Mouse (Mus musculus) cortical plate, adult 2 months (tissue): Measurements from ENCODE around the gene Gm29797. TPM values are rescaled to one million over a fixed set of nuclear protein-coding genes. Genes with fewer than 3 reads are reported as not detected.
A peak's percentile ranks its signal among the peaks of the same experiment; 100 is the strongest.

Experiments used
- H3K27ac ChIP-seq: fragments of 200-500 bp; 2 replicates; pipeline ENCODE4 v1.5.1; 2012; ENCODE audit warnings: low read length, control low read depth, inconsistent platforms; ENCODE audit not compliant: insufficient read depth
- H3K4me1 ChIP-seq: fragments of 200-500 bp; 2 replicates; pipeline ENCODE4 v1.6.1; 2011; ENCODE audit warnings: low read length; ENCODE audit not compliant: control insufficient read depth, insufficient read depth
- H3K4me3 ChIP-seq: fragments of 200-500 bp; 2 replicates; pipeline ENCODE4 v1.5.1; 2011; ENCODE audit warnings: mild to moderate bottlenecking, low read length, control low read depth; ENCODE audit not compliant: insufficient read depth
- CTCF ChIP-seq: fragments of 200-500 bp; IDR thresholded peaks from 2 replicates; pipeline ENCODE4 v1.5.1; 2011; ENCODE audit warnings: mild to moderate bottlenecking, control low read depth, low read length; ENCODE audit not compliant: insufficient read depth; ENCODE audit errors: extremely low read depth
- POLR2A ChIP-seq: fragments of 200-500 bp; IDR thresholded peaks from 2 replicates; pipeline ENCODE4 v1.6.1; 2011; ENCODE audit warnings: mild to moderate bottlenecking, low read length, control low read depth; ENCODE audit not compliant: insufficient read depth; ENCODE audit errors: extremely low read depth
- polyA plus RNA-seq: library from polyadenylated mRNA; depleted of rRNA; stranded (reverse); fragments of >200 nt; gene quantifications from 2 replicates; pipeline ENCODE4 v1.2.3, GENCODE M21; 2012; rRNA removed

Gm29797 gene
- polyA plus RNA-seq, 1 experiment: 0.21 TPM

DNA sequence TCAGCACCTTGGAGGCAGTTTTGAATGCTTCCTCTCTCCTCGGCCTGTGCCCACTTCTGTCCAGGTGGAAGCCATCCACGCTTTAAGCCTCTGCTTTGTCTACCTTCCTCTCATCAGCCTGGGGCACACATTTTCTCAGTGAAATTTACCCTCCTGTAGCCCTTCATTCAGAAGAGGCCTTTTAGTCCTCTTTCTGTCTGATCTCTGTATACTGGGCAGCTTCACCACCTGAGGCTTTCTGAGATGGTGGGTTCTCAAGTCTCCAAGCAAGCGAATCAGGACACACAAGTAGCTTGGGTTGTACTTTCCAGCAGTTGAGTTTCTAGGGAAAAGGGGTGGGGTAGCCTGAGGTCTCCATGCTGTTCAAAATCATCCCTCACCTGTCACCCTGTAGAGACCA, 35.5 kb downstream of the Gm29797 start:
- Histone ChIP-seq H3K27ac (no peak overlapping the region), H3K4me1 (peaks cover 2% of the 10 kb centered on the region; the same call in 1 of the 2 replicates), H3K4me3 (0 out of 2 replicates have a peak overlapping the region, but pooled peaks have one; percentile 93)
- TF ChIP-seq POLR2A: no peak
- TF ChIP-seq CTCF: no peak

DNA sequence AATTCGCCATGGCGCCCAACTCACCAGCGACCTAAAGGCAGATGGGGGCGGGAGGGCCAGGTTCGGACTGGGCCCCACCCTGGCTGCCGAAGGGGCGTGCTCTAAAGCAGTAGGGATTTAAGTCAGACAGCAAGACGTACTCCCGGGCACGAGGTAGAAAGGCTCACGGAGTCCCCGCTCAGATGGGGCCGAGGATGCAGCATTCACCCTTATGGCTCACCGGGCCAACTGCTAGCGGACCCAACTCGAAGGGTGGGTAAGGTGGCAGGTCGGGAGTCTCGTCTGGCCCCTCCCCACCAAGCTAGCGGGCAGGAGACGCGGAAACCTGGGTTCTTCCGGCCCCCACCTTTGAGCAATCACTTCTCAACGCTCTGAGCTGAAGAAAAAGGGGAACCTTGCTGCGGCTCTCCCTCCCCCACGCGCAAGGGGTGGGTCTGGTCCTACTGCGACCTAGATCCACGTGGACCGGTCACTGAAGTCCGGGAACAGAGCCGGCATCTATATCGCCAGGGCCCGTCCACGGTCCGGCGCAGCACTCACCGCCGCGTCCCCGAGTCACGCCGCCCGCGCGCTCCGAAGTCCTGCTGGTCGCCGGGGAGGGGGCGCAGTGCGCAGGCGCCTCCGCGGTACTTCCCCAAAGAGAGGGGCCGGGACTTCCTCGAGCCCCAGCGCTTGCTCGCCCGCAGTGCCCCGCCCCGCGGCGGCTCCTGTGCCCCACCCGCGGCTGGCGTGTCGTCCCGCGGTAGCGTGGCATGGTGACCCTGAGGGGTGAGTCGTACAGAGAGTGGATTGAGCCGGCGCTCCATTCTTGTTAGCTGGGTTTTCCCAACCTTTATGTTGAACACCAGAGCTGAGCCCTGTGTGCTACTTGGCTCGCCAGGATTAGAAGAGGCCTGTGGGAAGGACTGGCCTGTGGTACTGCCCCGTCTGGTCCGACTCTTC, 36.8 kb downstream of the Gm29797 start, which contains the start of gene Rgs19:
TSS of gene Rgs19 (minus strand) at position 639 of the 942 bp plus-strand sequence.
- TF ChIP-seq CTCF (no peak), POLR2A (peak; percentile 58; the same call in 1 of the 2 replicates)

DNA sequence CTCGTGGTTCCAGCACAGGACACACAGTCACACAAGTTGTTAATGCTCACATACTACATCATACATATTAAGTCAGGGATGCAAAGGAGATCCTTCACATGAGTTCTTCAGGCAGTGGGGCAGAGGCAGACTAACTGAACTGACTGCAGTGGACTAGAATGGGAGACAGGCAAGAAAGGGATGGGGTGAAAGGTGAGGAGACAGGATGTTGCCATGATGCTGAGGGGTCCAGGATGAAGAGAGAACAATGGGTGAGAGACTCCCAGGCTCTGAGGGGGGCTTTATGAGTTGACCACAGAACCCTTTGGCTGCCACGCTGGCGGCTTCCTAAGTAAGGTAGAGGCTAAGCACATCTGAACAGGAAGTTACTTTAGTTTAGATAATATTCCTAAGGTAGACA, 37.7 kb downstream of the Gm29797 start:
- no peaks in the 10 kb centered on the region; the same call in 1 of the 2 replicates for H3K4me1 ChIP-seq
- no peak overlapping the region; the same call in 1 of the 2 replicates for H3K4me3 ChIP-seq
- no peak for TF ChIP-seq CTCF
- no peak for TF ChIP-seq POLR2A
- H3K27ac ChIP-seq: no peak overlapping the region

More for the DNA sequence above, 36.8 kb downstream of the Gm29797 start, which contains the start of gene Rgs19:
- Histone ChIP-seq H3K4me3 (peak within 1 kb of the TSS; percentile 93), H3K4me1 (peaks cover 2% of the 10 kb centered on the region; the same call in 1 of the 2 replicates), H3K27ac (peak within 1 kb of the TSS; percentile 20)

DNA sequence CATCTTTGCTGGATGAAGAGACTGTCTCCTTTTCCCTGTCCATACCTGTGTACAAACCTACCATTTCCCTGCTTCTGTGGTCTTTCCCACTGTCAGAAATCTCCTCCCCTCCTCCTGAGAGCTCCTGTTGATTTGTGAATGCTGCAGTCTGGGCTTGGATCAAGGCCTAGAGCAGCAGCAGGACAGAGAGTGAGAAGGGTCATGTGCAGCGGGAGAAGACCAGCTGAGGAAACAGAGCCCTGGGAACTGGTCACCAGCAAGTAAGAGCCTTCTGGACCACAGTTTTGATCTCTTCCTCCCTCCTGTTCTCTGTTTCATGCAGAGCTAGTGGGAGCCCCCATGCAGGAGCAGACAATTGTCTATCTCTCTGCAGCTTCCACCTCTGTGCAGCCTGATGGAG, 38.9 kb downstream of the Gm29797 start:
- no peak overlapping the region for H3K27ac ChIP-seq
- H3K4me3 ChIP-seq: no peak overlapping the region
- no peaks in the 10 kb centered on the region; the same call in 1 of the 2 replicates for H3K4me1 ChIP-seq
- TF ChIP-seq CTCF (no peak), POLR2A (no peak)

DNA sequence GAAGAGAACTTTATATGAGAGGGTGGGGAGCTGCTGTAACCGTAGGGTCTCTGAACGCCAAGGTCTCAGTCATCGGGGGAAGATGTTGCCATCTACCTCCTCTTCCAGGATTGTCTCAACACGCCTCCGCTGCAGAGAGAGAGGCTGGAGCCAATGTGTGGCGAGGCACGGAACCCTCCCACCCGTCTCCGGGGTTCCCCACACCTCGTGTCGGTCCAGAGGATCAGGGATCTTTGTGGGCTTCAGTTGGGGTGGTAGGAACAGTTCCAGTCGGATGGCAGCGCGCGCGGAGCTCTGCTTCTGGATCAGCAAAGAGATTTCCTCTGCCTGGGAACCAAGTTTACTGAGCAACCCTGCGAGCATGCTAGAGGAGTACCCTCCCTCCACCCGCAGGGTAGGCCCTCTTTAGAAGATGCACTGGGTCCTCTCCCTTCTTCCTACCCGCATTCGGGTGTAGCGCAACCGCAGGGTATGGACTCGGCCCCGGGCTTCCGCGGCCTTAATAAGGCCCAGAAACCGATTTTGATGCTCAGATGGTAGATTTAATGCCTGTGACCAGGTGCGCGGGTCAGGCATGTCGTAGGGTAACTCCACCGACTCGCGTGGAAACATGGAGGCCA, 40.1 kb downstream of the Gm29797 start:
- Histone ChIP-seq H3K4me1 (no peaks in the 10 kb centered on the region; the same call in 1 of the 2 replicates), H3K4me3 (no peak overlapping the region), H3K27ac (no peak overlapping the region)
- no peak for TF ChIP-seq CTCF
- TF ChIP-seq POLR2A: no peak

DNA sequence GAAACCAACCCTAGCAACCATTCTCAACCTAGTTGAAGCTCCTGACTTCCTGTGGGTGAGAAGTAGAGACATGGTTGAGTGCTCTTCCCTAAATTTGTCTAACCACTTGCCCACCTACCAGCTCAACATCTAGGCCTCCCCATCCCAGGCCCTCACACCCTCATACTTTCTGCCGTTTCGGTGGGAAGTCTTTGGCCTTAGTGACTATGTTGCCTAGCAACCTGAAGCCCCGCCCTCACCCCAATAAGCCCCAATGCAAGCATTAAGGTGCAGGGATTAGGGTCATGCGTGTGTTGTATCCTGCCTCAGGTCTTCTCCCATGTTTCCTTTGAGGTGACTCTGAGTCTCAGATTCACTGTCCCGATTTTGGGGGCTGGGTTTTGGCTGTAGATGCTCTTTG, 41.4 kb downstream of the Gm29797 start, which contains the start of gene Lkaaear1:
TSS of gene Lkaaear1 (minus strand) at position 202 of the 400 bp plus-strand sequence.
- no peaks in the 10 kb centered on the region for H3K4me1 ChIP-seq
- no peak for TF ChIP-seq POLR2A
- no peak for TF ChIP-seq CTCF
- H3K4me3 ChIP-seq: no peak within 1 kb of the TSS
- no peak within 1 kb of the TSS for H3K27ac ChIP-seq

DNA sequence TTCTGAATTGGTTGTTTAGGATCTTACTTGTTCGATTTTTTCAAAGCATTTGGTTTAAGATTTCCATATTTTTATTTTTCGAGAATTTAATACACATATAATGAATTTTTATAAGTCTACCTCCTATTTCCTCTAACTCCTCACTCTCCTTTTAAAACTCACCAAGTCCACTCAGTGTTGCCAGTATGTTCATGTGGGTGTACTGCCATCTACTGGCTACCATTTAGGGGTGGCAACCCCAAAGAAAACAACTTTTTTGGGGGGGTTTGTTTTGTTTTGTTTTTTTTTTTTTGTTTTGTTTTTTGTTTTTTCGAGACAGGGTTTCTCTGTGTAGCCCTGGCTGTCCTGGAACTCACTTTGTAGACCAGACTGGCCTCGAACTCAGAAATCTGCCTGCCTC, 49.8 kb downstream of the Gm29797 start:
- H3K4me1 ChIP-seq: no peaks in the 10 kb centered on the region
- H3K4me3 ChIP-seq: no peak overlapping the region
- no peak overlapping the region for H3K27ac ChIP-seq
- TF ChIP-seq POLR2A: no peak
- peak; percentile 44; the same call in 1 of the 2 replicates for TF ChIP-seq CTCF

Other genes with a start within 250 kb of the Gm29797 start
- 7.5 TPM in 2 replicates for gene Zbtb46, start 197.6 kb upstream of the Gm29797 start, polyA plus RNA-seq
- not detected in 2 replicates for gene Abhd16b, start 163.8 kb upstream of the Gm29797 start, polyA plus RNA-seq
- 112 and 120 TPM in 2 replicates for gene Tpd52l2, start 159.9 kb upstream of the Gm29797 start, polyA plus RNA-seq
- gene Dnajc5, start 136.5 kb upstream of the Gm29797 start, polyA plus RNA-seq: 167 and 177 TPM in 2 replicates
- 120 and 138 TPM in 2 replicates for gene Uckl1, start 72.1 kb upstream of the Gm29797 start, polyA plus RNA-seq
- 34.7 and 35.6 TPM in 2 replicates for gene Prpf6, start 65.2 kb upstream of the Gm29797 start, polyA plus RNA-seq
- 64.1 and 76.1 TPM in 2 replicates for gene Zfp512b, start 64.2 kb upstream of the Gm29797 start, polyA plus RNA-seq
- gene Samd10, start 57.8 kb upstream of the Gm29797 start, polyA plus RNA-seq: 38.6 and 40.9 TPM in 2 replicates
- 16.8 and 21.8 TPM in 2 replicates for gene Sox18, start 14.6 kb downstream of the Gm29797 start, polyA plus RNA-seq
- gene Tcea2, start 23.3 kb downstream of the Gm29797 start, polyA plus RNA-seq: 195 and 212 TPM in 2 replicates
- 55.4 and 57.0 TPM in 2 replicates for gene Rgs19, start 36.9 kb downstream of the Gm29797 start, polyA plus RNA-seq
- gene Lkaaear1, start 41.4 kb downstream of the Gm29797 start, polyA plus RNA-seq: not detected in 2 replicates
- 34.7 and 40.2 TPM in 2 replicates for gene Oprl1, start 58.0 kb downstream of the Gm29797 start, polyA plus RNA-seq
- 7.0 and 11.8 TPM in 2 replicates for gene Myt1, start 106.3 kb downstream of the Gm29797 start, polyA plus RNA-seq
- 71.9 and 78.3 TPM in 2 replicates for gene Pcmtd2, start 180.8 kb downstream of the Gm29797 start, polyA plus RNA-seq
- 25.3 and 26.5 TPM in 2 replicates for gene Polr3k, start 207.3 kb downstream of the Gm29797 start, polyA plus RNA-seq